Mouse (Mus musculus) frontal cortex, adult (tissue): ENCODE measurements around the gene Arhgap33.
"Not testable (repeated sequence)": the region's sequence is repeated elsewhere in the genome, so short reads cannot be mapped to it uniquely, and the experiment has no call there.

ENCODE experiments used
- ATAC-seq: cut with Nextera tagmentation; 2 replicates; pipeline ENCODE4 v1.9.2; 2017; ENCODE audit warnings: mild to moderate bottlenecking, moderate library complexity, mixed read lengths; ENCODE audit not compliant: low TSS enrichment

Arhgap33 gene

DNA sequence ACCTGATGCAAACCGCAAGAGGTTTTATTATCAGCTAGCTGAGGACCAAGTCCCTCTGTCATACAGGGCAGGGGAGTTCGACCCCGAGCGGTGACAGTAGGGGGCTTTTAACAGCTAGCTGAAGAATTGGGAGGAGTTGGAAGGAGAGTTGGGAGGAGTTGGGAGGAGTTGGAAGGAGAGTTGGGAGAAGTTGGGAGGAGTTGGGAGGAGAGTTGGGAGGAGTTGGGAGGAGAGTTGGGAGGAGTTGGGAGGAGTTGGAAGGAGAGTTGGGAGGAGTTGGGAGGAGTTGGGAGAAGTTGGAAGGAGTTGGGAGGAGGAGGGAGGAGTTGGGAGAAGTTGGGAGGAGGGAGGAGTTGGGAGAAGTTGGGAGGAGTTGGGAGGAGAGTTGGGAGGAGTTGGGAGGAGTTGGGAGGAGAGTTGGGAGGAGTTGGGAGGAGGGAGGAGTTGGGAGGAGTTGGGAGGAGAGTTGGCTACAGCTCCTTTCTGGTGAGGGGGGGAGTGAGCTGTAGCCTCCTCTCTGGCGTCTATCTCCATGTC lies 39.3 kb downstream of the Arhgap33 start:
- not testable (repeated sequence) for ATAC-seq

DNA sequence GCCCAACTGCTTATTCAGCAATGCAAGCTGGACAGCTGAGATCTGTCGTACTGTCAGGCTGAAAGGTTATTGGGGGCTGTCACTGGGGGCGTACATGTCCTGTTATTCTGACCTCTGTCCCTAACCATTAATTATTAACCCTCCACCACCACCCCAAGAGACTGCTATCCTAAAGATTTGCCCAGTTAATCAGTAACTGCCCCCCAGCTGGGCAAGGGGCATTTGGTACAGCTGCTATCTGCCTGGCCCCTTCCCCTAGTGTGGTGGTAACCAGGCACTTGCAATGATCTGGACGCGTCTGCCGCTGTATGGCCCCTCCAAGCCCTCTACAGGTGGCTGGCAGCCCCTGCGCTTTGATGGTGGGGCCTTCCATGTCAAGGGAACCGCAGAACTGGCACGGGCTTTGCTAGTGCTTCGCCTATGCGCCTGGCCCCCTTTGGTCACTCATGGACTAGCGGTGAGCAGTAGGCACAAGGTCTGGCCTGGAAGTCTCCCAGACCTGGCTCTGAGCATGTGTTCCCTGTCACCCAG lies 41.4 kb downstream of the Arhgap33 start, which contains the start of gene Prodh2:
Gene Prodh2, plus strand, starts transcription at position 222 of the 531 bp plus-strand sequence.
- no peak for ATAC-seq

DNA sequence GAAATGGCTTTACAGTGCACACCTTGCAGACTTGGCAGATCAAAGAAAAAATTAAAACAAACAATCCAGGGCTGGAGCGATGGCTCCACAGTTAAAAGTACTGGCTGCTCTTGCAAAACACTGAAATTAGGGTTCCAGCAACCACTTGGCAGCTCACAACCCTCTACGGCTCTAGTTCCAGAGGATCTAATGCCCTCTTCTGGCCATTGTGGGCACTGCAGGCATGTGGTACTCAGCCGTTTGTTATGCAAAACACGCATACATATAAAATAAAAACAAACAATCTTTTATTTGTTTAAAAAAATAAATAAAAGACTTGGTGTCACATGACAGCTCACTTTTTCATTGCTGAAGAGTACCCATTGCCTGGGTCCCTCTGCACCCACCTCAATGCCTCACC lies 42.1 kb downstream of the Arhgap33 start:
- no peak for ATAC-seq

DNA sequence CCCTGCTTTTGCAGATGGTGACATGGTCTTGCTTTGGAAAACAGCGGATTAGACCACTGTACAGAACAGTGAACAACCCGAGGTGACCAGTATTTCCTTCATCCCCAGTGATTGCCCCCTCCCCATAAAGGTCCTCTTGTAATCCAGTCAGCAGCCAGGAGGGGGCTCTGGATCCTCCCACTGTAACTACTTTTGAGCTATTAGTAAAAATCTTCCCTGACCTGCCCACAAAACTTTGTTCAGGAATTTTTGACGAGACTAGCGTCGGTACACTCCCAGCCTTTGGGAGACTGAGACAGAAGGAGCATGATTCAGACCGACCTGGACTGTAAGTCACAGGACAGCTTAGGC lies 43.9 kb downstream of the Arhgap33 start:
- no peak for ATAC-seq

DNA sequence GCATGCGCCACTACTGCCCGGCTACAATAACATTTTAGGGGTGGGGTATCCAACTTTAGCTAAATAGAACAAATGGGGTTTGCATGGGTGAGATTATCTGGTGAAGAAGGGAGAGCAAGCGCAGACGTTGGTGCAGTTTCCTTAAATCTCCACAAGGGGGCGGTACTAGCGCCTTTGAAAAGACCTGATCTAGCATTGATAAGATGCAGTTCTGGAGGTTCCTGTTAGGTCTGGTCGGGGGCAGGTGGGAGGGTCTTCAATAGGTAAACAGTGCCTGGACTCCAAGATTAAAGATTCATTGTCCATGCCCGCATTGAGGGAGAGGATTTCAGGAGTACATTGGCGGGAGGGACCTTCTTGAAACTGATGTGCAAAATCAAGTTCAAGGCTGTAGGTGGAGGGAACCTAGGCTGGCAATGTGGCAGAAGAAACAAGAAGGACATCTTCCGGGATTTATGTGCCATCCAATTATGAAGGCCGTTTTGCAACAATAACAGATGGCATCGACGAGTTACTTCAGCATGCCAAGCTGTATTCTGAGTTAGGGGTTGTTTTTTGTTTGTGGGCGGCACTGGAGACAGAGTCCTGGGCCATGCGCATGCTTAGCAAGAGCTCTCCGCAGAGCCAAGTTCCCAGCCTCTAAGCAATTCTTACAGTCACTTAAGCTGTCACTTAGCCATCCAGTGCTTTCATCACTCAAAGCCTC lies 44.5 kb downstream of the Arhgap33 start:
- no peak; the same call in 1 of the 2 replicates for ATAC-seq

DNA sequence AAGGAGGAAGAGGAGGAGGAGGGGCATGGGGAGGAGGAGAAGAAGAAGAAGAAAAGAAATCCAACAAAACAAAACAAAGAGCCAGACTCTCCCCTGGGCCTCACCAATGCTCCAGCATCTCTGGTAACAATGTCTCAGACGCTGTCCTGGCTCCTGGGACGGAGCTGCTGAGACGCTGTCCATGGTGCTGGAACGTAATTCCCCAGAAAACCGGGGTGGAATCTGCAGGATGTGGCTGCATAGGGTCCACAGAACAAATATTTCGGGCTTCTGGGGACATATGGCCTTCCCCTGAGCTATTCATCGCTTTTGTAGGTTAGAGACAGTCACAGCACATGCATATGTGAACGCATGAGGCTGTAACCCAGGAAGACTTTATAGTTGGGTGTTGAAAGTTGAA lies 50.6 kb downstream of the Arhgap33 start:
- no peak for ATAC-seq

DNA sequence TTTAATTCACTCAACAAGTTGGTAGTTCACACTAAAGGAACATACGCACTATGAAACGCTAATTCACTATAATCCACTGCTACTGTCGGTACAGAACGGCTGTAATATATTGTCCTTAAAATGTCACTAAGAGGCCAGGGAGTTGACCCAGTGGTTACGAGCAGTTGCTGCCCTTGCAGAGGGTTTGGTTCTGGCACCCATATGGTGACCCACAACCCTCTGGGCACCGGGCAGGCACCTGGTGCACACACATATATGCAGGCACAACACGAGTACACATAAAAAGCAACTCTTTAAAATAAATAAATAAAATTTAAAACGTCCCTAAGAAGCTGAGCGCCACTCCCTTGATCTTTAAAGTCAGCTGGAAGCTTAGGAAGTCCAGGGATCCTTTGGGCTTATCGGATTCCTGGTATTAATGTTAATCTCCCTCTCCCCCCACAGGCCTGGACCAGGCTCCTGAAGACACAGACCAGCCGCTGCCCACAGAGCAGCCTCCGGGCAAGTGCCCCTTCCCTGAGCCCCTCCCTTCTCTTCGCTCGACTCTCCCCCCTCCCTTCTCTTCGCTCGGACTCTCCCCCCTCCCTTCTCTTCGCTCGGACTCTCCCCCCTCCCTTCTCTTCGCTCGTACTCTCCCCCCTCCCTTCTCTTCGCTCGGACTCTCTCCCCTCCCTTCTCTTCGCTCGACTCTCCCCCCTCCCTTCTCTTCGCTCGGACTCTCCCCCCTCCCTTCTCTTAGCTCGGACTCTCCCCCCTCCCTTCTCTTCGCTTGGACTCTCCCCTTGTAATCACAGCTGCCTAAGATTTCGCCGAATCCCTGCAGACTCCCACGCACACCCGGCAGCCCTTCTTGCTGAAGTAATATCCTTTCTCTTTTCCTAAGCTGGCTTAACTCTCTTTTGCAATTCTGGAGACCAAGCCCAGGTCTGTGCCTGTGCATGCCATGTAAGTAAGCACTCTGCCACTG lies 57.2 kb downstream of the Arhgap33 start:
- peak; percentile 86 for ATAC-seq

DNA sequence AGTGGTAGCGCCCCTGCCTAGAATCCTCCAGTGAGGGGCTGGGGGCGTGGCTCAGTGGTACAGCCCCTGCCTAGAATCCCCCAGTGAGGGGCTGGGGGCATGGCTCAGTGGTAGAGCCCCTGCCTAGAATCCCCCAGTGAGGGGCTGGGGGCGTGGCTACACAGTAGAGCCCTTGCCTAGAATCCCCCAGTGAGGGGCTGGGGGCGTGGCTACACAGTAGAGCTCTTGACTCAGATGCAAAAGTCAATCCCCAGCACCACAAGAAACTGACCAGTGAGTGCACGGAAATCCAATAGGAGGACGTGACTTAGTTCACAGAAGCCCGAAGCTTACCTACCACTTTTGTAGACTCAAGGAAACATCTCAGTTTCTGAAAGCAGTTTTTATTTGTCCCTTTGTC lies 58.7 kb downstream of the Arhgap33 start:
- ATAC-seq, result not testable (repeated sequence)

DNA sequence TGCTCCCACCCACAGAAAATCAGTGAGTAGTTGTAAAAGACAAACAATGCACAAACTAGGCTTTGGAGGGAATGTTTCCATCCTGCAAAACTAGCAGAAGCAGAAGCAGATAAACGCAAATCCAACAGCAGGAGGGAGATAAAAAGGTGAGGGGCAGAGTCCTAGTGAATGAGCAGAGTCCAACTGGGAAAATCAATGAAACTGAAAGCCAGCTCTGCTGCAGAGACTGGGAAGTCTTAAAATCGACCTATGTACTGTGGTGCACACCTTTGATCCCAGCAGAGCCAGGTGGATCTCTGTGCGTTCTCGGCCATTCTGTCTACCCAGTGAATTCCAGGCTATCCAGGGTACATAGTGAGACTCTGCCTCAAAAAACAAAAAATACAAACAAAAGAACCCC lies 59.9 kb downstream of the Arhgap33 start:
- ATAC-seq, result no peak

DNA sequence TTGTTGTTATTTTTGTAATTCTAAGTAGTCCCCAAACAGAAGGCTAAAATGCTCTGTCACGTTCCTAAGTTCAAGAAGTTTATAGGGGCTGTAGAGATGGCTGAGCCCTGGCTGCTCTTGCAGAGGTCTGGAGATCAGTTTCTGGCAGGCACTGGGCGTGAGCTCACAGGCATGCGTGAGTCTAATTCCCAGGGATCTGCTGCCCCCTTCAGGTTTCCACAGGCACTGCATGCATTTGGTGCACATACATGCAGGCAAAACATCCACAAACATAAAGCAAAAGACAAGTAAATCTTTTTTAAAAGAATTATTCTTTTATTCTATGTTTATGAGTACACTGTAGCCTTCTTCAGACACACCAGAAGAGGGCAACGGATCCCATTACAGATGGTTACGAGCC lies 62.4 kb downstream of the Arhgap33 start:
- no peak for ATAC-seq
